Mouse (Mus musculus): ENCODE measurements around the gene Cs. TPM values are rescaled to one million over a fixed set of nuclear protein-coding genes. Genes with fewer than 3 reads are reported as not detected.

Cs gene
- total RNA-seq, 2 experiments from 2014 or later = 586 to 610 TPM

DNA sequence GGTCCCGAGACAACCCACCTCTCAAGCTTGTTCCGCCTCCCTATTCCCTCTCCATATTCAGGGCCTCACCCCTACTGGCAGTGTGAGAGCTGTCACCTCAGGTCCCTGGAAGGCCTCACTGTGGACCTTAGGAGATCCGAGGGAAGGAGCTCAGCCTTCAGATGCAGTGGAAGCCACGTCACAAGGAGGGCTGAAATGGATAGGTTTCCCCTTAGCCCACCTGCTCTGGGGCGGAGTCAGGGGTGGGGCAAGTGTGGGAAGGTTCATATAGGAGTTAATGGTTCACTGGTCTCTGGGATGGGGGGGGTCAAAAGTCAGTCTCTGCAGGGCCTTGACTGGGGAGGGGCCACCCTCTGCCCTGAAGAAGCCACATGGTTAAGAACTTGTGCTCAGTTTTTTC, 62.8 kb downstream of the Cs start:
- intact Hi-C loops (cut with DNase I) = no loop called here

DNA sequence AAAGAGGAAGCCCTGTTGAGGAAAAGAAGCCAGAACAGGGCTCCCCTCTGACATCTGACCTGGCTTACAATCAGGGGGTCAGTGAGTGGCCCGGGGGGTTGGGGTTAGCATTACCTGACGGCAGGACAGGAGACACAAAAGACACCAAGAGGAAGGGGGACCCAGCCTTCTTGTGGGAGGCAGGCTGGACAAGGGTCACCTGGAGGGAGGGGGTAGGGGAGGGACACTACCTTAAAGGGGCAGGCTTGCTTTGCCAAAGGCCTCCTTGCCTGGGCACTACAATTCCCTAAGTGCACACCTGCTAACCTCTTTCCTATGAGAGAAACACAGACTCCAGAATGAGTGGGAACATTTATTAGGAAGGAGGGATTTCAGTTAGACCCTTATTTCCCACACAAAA, 63.5 kb downstream of the Cs start, which contains the start of gene Slc39a5:
Gene Slc39a5, minus strand, starts transcription at position 174 of the 400 bp plus-strand sequence.
- intact Hi-C loops (cut with DNase I) = no loop called here
- DNase-seq = no peak

More for the DNA sequence above, 62.8 kb downstream of the Cs start:
- no peak for DNase-seq

DNA sequence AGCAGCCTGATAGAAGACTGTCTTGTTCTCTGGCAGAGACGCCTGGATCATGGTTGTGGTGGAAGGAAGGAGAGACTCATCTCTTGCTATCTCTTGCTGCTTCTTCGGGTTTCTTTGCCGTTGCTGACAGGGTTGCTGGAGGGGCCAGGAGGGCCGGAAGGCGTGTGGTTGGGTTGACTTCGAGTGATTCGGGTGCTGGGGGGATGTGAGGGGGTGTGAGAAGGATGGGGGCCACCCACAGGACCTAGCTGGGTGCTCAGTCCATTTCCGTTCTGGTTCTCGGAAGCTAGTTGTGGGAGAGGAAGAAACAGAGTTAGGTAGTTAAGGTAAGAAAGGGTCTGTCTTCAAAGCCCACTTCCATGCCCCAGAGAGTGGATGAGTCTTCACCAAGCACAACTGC, 64.1 kb downstream of the Cs start:
- no peak for DNase-seq
- intact Hi-C loops (cut with DNase I) = no loop called here

DNA sequence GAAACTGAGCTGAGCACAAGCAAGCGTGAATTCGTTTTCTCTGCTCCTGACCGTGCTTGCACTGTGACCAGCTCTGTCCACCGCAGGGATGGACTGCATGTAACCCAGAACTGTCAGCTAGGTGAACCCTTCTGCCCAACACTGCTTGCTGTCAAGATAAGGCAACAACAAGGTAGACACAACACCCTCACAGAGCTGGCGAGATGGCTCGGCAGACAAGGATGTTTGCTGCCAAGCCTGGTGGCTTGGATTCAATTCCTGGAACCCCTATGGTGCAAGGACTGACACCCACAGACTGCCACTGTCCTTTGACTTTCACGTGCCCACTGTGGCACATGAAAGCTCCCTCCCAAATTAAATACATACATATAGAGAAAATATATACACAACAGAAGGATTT, 66.4 kb downstream of the Cs start:
- intact Hi-C loops (cut with DNase I) = no loop called here
- DNase-seq = no peak

DNA sequence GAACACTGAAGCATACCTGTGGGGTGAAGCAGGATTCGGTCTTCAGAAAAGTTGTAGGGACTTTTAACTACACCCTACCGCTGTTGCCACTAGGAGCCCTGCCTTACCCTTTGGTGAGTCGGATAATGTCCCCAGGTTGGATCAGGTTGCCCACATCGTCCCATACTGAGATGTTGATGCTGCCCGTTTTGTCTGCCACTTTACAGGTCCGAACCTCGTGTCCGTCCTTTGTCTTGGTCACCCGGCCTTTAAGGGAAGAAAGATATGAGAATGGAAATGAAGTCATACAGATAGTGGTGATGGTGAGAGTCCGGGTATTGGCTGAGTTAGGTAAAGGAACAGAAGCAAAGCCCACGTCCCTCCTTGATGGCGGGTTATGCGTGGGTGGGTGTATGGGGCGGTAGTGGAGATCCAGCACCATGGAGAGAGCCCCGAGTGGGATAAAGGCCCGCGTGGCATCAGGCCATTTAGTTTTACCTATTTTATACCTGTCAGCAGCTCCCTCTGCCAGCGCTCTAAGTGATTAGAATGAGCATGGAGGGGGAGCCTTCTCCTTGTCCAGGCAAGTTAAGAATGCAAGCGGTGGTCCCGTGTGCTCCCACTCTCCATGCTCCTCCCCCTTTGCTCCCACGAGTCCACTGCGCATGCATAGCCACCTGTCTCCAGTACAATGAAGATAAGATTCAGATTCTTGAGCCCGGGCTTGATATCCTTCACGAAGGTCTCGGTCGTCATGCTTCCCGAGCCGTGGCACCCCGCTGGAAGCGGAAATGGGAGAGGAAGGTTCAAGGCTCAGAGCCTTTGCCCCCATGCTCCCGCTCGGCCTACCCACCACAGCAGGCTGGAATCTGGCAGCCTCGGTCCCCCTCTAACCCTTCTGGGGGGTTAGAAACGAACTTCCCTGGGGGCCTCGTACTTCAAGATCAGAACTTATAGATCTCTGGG, 71.3 kb downstream of the Cs start:
- intact Hi-C loops (cut with DNase I) = loop anchor here (2.0 kb wide), 1 partner anchor 48 kb away; no protein-coding TSS in a partner anchor
- no peak for DNase-seq

DNA sequence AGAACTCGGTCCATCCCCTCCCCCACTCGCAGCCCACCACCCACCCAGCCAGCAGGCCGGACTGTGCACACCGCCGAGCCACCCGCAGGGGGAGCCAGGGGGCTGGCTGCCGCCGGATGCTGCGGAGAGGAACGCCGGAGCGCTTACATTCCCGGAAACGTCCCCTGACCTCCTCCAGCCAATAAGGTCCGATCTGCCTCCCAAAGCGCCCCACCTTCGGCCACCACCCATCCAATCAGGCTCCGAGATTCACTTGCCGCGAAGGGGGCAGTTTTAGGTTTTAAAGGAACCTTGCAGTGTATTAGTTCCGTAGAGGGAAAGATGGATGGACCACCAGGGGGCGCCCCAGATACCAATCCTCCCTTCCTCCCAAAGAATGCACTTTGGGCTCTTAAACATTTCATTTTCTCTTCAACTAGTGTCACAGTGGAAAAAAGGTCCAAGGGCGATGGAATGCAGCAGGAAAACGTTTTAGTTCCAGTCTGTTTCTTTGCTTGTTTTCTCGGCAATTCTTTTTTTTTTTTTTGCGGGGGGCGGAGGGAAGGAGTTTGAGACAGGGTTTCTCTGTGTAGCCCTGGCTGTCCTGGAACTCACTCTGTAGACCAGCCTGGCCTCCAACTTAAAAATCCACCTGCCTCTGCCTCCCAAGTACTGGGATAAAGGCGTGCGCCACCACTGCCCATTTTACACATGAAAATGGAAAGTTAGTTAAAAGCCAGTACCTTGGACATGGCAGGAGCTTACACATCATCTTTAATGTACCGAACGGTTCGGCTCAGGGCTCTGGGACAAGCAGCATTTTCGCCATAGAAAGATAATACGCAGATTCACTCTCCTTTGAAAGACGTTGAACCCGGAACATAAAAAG, 72.4 kb downstream of the Cs start:
- intact Hi-C loops (cut with DNase I) = loop anchor here (2.0 to 5.0 kb wide), 2 partner anchors 47 to 132 kb away; no protein-coding TSS in a partner anchor
- DNase-seq = peak; percentile 95 to 96

DNA sequence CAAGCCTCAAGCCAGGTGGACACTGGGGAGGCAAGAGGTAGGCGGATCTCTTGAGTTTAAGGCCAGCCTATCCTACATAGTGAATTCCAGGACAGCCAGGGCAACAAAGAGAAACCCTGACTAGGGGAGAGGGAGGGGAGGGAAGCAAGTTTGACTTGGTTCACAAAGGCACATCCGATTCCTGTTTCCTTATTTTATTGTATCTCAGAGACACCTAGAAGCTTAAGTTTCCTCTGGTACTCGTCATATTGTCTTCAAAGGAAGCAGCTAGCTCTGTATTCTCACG, 73.0 kb downstream of the Cs start:
- intact Hi-C loops (cut with DNase I) = loop anchor here (5.0 kb wide), 1 partner anchor 132 kb away; no protein-coding TSS in a partner anchor
- no peak for DNase-seq

DNA sequence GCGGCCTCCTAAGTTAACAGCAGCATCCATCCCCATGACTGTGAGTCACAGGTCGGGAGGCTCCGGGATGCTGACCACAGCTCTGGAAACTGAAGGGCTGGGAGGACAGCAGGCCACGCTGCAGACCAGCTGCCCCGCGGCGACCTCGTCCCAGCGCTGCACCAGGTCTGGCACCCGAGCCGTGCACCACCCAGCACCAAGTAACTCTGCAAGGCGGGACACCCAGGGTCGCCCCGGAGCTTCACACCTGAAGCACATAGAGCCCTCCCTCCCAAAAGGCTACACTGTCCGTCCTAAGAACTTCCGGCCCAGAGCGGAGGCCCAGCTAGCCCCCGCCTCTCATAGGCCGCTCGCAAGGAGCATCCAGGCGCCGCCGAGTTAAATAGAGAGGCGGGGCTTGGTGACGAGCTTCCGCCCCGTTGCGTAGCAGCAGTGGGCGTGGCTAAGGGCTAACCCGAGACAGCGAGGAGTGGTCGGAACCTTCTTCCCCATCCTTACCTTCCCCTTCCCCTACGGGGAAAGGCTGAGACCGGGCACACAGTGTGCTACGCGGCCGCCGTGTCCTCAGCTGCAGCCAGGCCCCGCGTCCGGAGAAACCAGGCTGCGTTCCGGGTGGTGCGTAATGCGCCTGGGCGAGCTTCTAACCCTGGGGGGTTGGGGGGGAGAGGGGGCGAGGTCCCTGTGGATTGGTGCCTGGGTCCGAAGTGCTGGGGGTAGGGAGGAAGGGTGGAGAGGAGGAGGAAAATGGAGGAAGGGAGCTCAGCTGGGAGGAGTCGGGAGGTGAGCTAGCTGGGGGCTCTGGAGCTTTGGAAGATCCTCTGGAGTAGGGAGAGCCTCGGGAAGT, 73.9 kb downstream of the Cs start, which contains the start of the genes Nabp2 and Rnf41:
Gene Nabp2, minus strand, starts transcription at position 282 of the 844 bp plus-strand sequence.
Gene Rnf41, plus strand, starts transcription at position 447 of the 844 bp plus-strand sequence.
- intact Hi-C loops (cut with DNase I) = loop anchor here (5.0 kb wide), 1 partner anchor 131 kb away; no protein-coding TSS in a partner anchor
- peak; percentile 93 to 95 for DNase-seq

DNA sequence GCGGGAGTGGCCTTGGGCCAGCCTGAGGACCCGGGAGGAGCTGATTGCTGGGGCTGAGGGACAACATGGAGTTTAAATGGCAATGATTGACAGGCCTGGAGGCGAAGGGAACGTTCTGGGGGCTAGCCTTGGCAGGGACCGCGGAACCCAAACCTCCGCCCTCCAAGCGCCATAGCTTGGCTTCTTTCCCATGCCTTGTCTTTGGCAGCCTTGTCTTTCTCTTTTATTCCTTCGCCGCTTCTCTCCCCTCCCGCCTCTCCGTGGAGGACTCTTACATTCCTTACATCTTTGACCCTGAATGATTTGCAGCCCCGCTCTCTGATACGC, 74.5 kb downstream of the Cs start:
- DNase-seq = no peak
- intact Hi-C loops (cut with DNase I) = loop anchor here (5.0 kb wide), 1 partner anchor 130 kb away; no protein-coding TSS in a partner anchor

Small RNAs within 50 kb of the gene (microRNA-seq; reads per million reads assigned to microRNA genes)
- gene Gm25361 (0 reads per million in 2 experiments), gene Gm26308 (0 reads per million in 2 experiments), gene Mir6914 (0 to 0.36 reads per million in 2 experiments), gene Mir6915 (0 reads per million in 2 experiments)

Other genes with a start within 250 kb of the Cs start
- 10 to 100 TPM; 11.9 to 14.2 TPM for gene Baz2a, start 246.2 kb upstream of the Cs start, total RNA-seq (2021)
- 10 to 100 TPM; 53.4 to 58.1 TPM for gene Rbms2, start 157.4 kb upstream of the Cs start, total RNA-seq (2021)
- under 1 TPM; 0.35 to 0.59 TPM for gene Gls2, start 143.3 kb upstream of the Cs start, total RNA-seq (2021)
- 10 to 100 TPM; 31.8 to 32.3 TPM for gene Spryd4, start 125.9 kb upstream of the Cs start, total RNA-seq (2021)
- not detected for gene Mip, start 111.9 kb upstream of the Cs start, total RNA-seq (2021)
- gene Timeless, start 105.7 kb upstream of the Cs start, total RNA-seq (2021) = 1 to 10 TPM; 1.7 to 2.2 TPM
- gene Apon, start 83.6 kb upstream of the Cs start, total RNA-seq (2021) = not detected
- not detected for gene Apof, start 69.1 kb upstream of the Cs start, total RNA-seq (2021)
- 1 to 10 TPM; 3.2 to 3.9 TPM for gene Stat2, start 67.2 kb upstream of the Cs start, total RNA-seq (2021)
- not detected for gene Il23a, start 39.0 kb upstream of the Cs start, total RNA-seq (2021)
- 1 to 10 TPM; 4.4 to 5.6 TPM for gene Pan2, start 34.4 kb upstream of the Cs start, total RNA-seq (2021)
- gene Cnpy2, start 15.3 kb upstream of the Cs start, total RNA-seq (2021) = 10 to 100 TPM; 41.6 to 45.4 TPM
- 100 to 1,000 TPM; 433 to 434 TPM for gene Coq10a, start 31.3 kb downstream of the Cs start, total RNA-seq (2021)
- gene Ankrd52, start 39.4 kb downstream of the Cs start, total RNA-seq (2021) = 10 to 100 TPM; 50.5 to 55.7 TPM
- gene Slc39a5, start 63.5 kb downstream of the Cs start, total RNA-seq (2021) = not detected
- gene Nabp2, start 73.8 kb downstream of the Cs start, total RNA-seq (2021) = 10 to 100 TPM; 48.1 to 50.4 TPM
- 10 to 100 TPM; 10.4 to 10.5 TPM for gene Rnf41, start 73.9 kb downstream of the Cs start, total RNA-seq (2021)
- 10 to 100 TPM; 39.2 to 46.4 TPM for gene Smarcc2, start 121.5 kb downstream of the Cs start, total RNA-seq (2021)
- 100 to 1,000 TPM; 155 to 171 TPM for gene Myl6, start 156.4 kb downstream of the Cs start, total RNA-seq (2021)
- 10 to 100 TPM in 1 of 2 experiments, 1 to 10 TPM in 1; 5.6 to 21.4 TPM for gene Myl6b, start 161.0 kb downstream of the Cs start, total RNA-seq (2021)
- gene Esyt1, start 188.1 kb downstream of the Cs start, total RNA-seq (2021) = 10 to 100 TPM; 12.8 to 13.0 TPM
- 1 to 10 TPM; 3.7 to 5.3 TPM for gene Zc3h10, start 210.0 kb downstream of the Cs start, total RNA-seq (2021)
- 100 to 1,000 TPM; 857 to 980 TPM for gene Rpl41, start 211.6 kb downstream of the Cs start, total RNA-seq (2021)
- gene Pa2g4, start 228.3 kb downstream of the Cs start, total RNA-seq (2021) = 10 to 100 TPM; 32.8 to 39.0 TPM